Mouse (Mus musculus) gastrocnemius, postnatal 4 days (tissue): ENCODE data around the gene Sbk3. TPM values are rescaled to one million over a fixed set of nuclear protein-coding genes. Genes with fewer than 3 reads are reported as not detected.

ENCODE experiments used
- DNase-seq, 2 experiments: peaks; one replicate each; pipeline ENCODE4 v3.0.0; 2021 to 2022; ENCODE audit warnings: low spot score in 2 of 2, mixed read lengths in 2 of 2
- total RNA-seq, 2 experiments: library from RNA; stranded (reverse); gene quantifications; 2 replicates each; pipeline ENCODE4 v1.2.3; 2021

The Sbk3 gene
- total RNA-seq, 2 experiments from 2014 or later = 0.13 TPM; not detected in 1

GRCm38 (mm10) chr7:4993999-4994788, 23.2 kb upstream of the Sbk3 start:
- DNase-seq = no peak

GRCm38 (mm10) chr7:4993347-4993998, 22.5 kb upstream of the Sbk3 start:
- no peak for DNase-seq

GRCm38 (mm10) chr7:4988250-4988649, 17.3 kb upstream of the Sbk3 start:
- no peak for DNase-seq

- no peak for DNase-seq
Measured at GRCm38 (mm10) chr7:4976832-4977231, 5.9 kb upstream of the Sbk3 start.

- no peak for DNase-seq
Measured at GRCm38 (mm10) chr7:4975455-4975854, 4.5 kb upstream of the Sbk3 start.

GRCm38 (mm10) chr7:4972321-4973047, 1.5 kb upstream of the Sbk3 start:
- peak in 1 of 2 experiments; percentile 59 for DNase-seq

- DNase-seq = no peak
Measured at GRCm38 (mm10) chr7:4971710-4972109, 742 bp upstream of the Sbk3 start.

GRCm38 (mm10) chr7:4964988-4965387, 6.0 kb downstream of the Sbk3 start:
- DNase-seq = no peak

GRCm38 (mm10) chr7:4964272-4964671, 6.7 kb downstream of the Sbk3 start, which contains the start of gene Sbk2:
Gene Sbk2, minus strand, starts transcription at chr7:4964406.
- DNase-seq = peak; percentile 66 to 85

- DNase-seq = peak in 1 of 2 experiments; percentile 17
Measured at GRCm38 (mm10) chr7:4963527-4963926, 7.4 kb downstream of the Sbk3 start.

GRCm38 (mm10) chr7:4957361-4957760, 13.6 kb downstream of the Sbk3 start:
- DNase-seq = no peak

- DNase-seq = no peak
Measured at GRCm38 (mm10) chr7:4953815-4954445, 17.0 kb downstream of the Sbk3 start.

- DNase-seq = no peak
Measured at GRCm38 (mm10) chr7:4950561-4951342, 20.2 kb downstream of the Sbk3 start.

- no peak for DNase-seq
Measured at GRCm38 (mm10) chr7:4948386-4948785, 22.6 kb downstream of the Sbk3 start.

GRCm38 (mm10) chr7:4947855-4948254, 23.1 kb downstream of the Sbk3 start:
- DNase-seq = peak in 1 of 2 experiments; percentile 83

- peak; percentile 84 to 89 for DNase-seq
Measured at GRCm38 (mm10) chr7:4943223-4943815, 27.6 kb downstream of the Sbk3 start.

- DNase-seq = no peak
Measured at GRCm38 (mm10) chr7:4942673-4943072, 28.3 kb downstream of the Sbk3 start.

- DNase-seq = peak; percentile 69 to 79
Measured at GRCm38 (mm10) chr7:4940068-4940479, 30.9 kb downstream of the Sbk3 start.

GRCm38 (mm10) chr7:4938456-4938855, 32.5 kb downstream of the Sbk3 start:
- peak in 1 of 2 experiments; percentile 78 for DNase-seq

GRCm38 (mm10) chr7:4937392-4937791, 33.6 kb downstream of the Sbk3 start:
- no peak for DNase-seq
